Mouse (Mus musculus): Measurements from ENCODE around the gene Snrpd3. TPM values are rescaled to one million over a fixed set of nuclear protein-coding genes. Genes with fewer than 3 reads are reported as not detected.
"Not testable (repeated sequence)": the region's sequence is repeated elsewhere in the genome, so short reads cannot be mapped to it uniquely, and the experiment has no call there.

Snrpd3 gene
- polyA plus RNA-seq, 1 experiment from 2014 or later = 68.7 TPM

- no peak overlapping the region for H3K4me2 ChIP-seq
- no peak overlapping the region for H3K4me3 ChIP-seq (replicated peaks)
- 0 out of 2 replicates have a peak, but pooled peaks cover 4% of the 10 kb centered on the region for H3K4me1 ChIP-seq (replicated peaks)
- H3K9me3 ChIP-seq (replicated peaks) = no peaks in the 10 kb centered on the region
- WGBS (ENCODE audit: insufficient replicate concordance) = 42% methylated on average over 9 of the region's 9 CpGs
- no peaks in the 10 kb centered on the region for H3K36me3 ChIP-seq (replicated peaks)
- no peak overlapping the region for H3K27ac ChIP-seq (replicated peaks)
- no peak for ATAC-seq (ENCODE audit: insufficient read depth)
- H3K27me3 ChIP-seq = no peaks in the 10 kb centered on the region
- no peak overlapping the region for H3K9ac ChIP-seq
Measured at GRCm38 (mm10) chr10:75486086-75486979, 31.0 kb upstream of the Snrpd3 start.

- Histone ChIP-seq H3K4me1 (replicated peaks) (0 out of 2 replicates have a peak, but pooled peaks cover 4% of the 10 kb centered on the region), H3K36me3 (replicated peaks) (no peaks in the 10 kb centered on the region), H3K27ac (replicated peaks) (no peak overlapping the region), H3K9me3 (replicated peaks) (no peaks in the 10 kb centered on the region), H3K27me3 (no peaks in the 10 kb centered on the region), H3K4me3 (replicated peaks) (no peak overlapping the region), H3K9ac (no peak overlapping the region), H3K4me2 (no peak overlapping the region)
- ATAC-seq (ENCODE audit: insufficient read depth) = no peak
- 44% methylated on average over 3 of the region's 3 CpGs for WGBS (ENCODE audit: insufficient replicate concordance)
Measured at GRCm38 (mm10) chr10:75487131-75487530, 30.2 kb upstream of the Snrpd3 start.

GRCm38 (mm10) chr10:75489522-75489921 is 27.8 kb upstream of the Snrpd3 start:
- WGBS (ENCODE audit: insufficient replicate concordance) = 52% methylated on average over 2 of the region's 2 CpGs
- no peaks in the 10 kb centered on the region for H3K9me3 ChIP-seq (replicated peaks)
- H3K27me3 ChIP-seq = no peaks in the 10 kb centered on the region
- no peak for ATAC-seq (ENCODE audit: insufficient read depth)
- no peak overlapping the region for H3K4me3 ChIP-seq (replicated peaks)
- 0 out of 2 replicates have a peak, but pooled peaks cover 4% of the 10 kb centered on the region for H3K4me1 ChIP-seq (replicated peaks)
- H3K36me3 ChIP-seq (replicated peaks) = no peaks in the 10 kb centered on the region
- no peak overlapping the region for H3K9ac ChIP-seq
- no peak overlapping the region for H3K27ac ChIP-seq (replicated peaks)
- H3K4me2 ChIP-seq = no peak overlapping the region

GRCm38 (mm10) chr10:75490731-75491130 is 26.6 kb upstream of the Snrpd3 start:
- Histone ChIP-seq H3K36me3 (replicated peaks) (no peaks in the 10 kb centered on the region), H3K4me1 (replicated peaks) (peaks cover 4% of the 10 kb centered on the region; the same call in 1 of the 2 replicates), H3K9me3 (replicated peaks) (no peaks in the 10 kb centered on the region), H3K4me3 (replicated peaks) (no peak overlapping the region), H3K4me2 (no peak overlapping the region), H3K27ac (replicated peaks) (no peak overlapping the region), H3K27me3 (no peaks in the 10 kb centered on the region), H3K9ac (no peak overlapping the region)
- 55% methylated on average over 2 of the region's 2 CpGs for WGBS (ENCODE audit: insufficient replicate concordance)
- no peak for ATAC-seq (ENCODE audit: insufficient read depth)

- 50% methylated on average over 3 of the region's 3 CpGs for WGBS (ENCODE audit: insufficient replicate concordance)
- Histone ChIP-seq H3K4me1 (replicated peaks) (no peaks in the 10 kb centered on the region; the same call in 1 of the 2 replicates), H3K4me3 (replicated peaks) (no peak overlapping the region), H3K27ac (replicated peaks) (no peak overlapping the region), H3K27me3 (no peaks in the 10 kb centered on the region), H3K9me3 (replicated peaks) (no peaks in the 10 kb centered on the region), H3K9ac (no peak overlapping the region), H3K36me3 (replicated peaks) (no peaks in the 10 kb centered on the region), H3K4me2 (no peak overlapping the region)
- no peak for ATAC-seq (ENCODE audit: insufficient read depth)
Measured at GRCm38 (mm10) chr10:75491234-75491935, 26.0 kb upstream of the Snrpd3 start.

- no peak for ATAC-seq (ENCODE audit: insufficient read depth)
- no peaks in the 10 kb centered on the region for H3K36me3 ChIP-seq (replicated peaks)
- H3K4me3 ChIP-seq (replicated peaks) = no peak overlapping the region
- H3K27ac ChIP-seq (replicated peaks) = no peak overlapping the region
- H3K4me2 ChIP-seq = no peak overlapping the region
- no peaks in the 10 kb centered on the region for H3K9me3 ChIP-seq (replicated peaks)
- no peak overlapping the region for H3K9ac ChIP-seq
- H3K27me3 ChIP-seq = no peaks in the 10 kb centered on the region
- no peaks in the 10 kb centered on the region; the same call in 1 of the 2 replicates for H3K4me1 ChIP-seq (replicated peaks)
- 2% methylated on average over 2 of the region's 2 CpGs for WGBS (ENCODE audit: insufficient replicate concordance)
Measured at GRCm38 (mm10) chr10:75491936-75492262, 25.5 kb upstream of the Snrpd3 start.

GRCm38 (mm10) chr10:75495304-75495703 is 22.0 kb upstream of the Snrpd3 start:
- Histone ChIP-seq H3K27ac (replicated peaks) (no peak overlapping the region), H3K27me3 (no peaks in the 10 kb centered on the region), H3K36me3 (replicated peaks) (no peaks in the 10 kb centered on the region), H3K9ac (no peak overlapping the region), H3K4me1 (replicated peaks) (peaks cover 8% of the 10 kb centered on the region), H3K4me3 (replicated peaks) (no peak overlapping the region), H3K4me2 (no peak overlapping the region), H3K9me3 (replicated peaks) (no peaks in the 10 kb centered on the region)
- 26% methylated on average over 6 of the region's 6 CpGs for WGBS (ENCODE audit: insufficient replicate concordance)
- ATAC-seq (ENCODE audit: insufficient read depth) = no peak

- Histone ChIP-seq H3K27ac (replicated peaks) (no peak overlapping the region), H3K9ac (no peak overlapping the region), H3K36me3 (replicated peaks) (no peaks in the 10 kb centered on the region)
Measured at GRCm38 (mm10) chr10:75495921-75496320, 21.4 kb upstream of the Snrpd3 start.

GRCm38 (mm10) chr10:75499214-75499613 is 18.1 kb upstream of the Snrpd3 start:
- peaks cover 22% of the 10 kb centered on the region for H3K36me3 ChIP-seq (replicated peaks)
- H3K4me1 ChIP-seq (replicated peaks) = peaks cover 15% of the 10 kb centered on the region
- not testable (repeated sequence) for H3K9ac ChIP-seq; H3K27ac ChIP-seq (replicated peaks); H3K27me3 ChIP-seq; H3K4me2 ChIP-seq; H3K4me3 ChIP-seq (replicated peaks); H3K9me3 ChIP-seq (replicated peaks); ATAC-seq (ENCODE audit: insufficient read depth)
- 52% methylated on average over 7 of the region's 7 CpGs for WGBS (ENCODE audit: insufficient replicate concordance)

More at GRCm38 (mm10) chr10:75495921-75496320, 21.4 kb upstream of the Snrpd3 start:
- Histone ChIP-seq H3K4me3 (replicated peaks) (no peak overlapping the region), H3K4me1 (replicated peaks) (peaks cover 15% of the 10 kb centered on the region), H3K9me3 (replicated peaks) (no peaks in the 10 kb centered on the region), H3K4me2 (no peak overlapping the region), H3K27me3 (no peaks in the 10 kb centered on the region)
- no peak for ATAC-seq (ENCODE audit: insufficient read depth)

GRCm38 (mm10) chr10:75499791-75500190 is 17.6 kb upstream of the Snrpd3 start:
- Histone ChIP-seq H3K36me3 (replicated peaks) (peaks cover 25% of the 10 kb centered on the region), H3K4me2 (peak overlapping the region; percentile 35), H3K27me3 (no peaks in the 10 kb centered on the region), H3K4me1 (replicated peaks) (peaks cover 18% of the 10 kb centered on the region), H3K4me3 (replicated peaks) (no peak overlapping the region; the same call in 1 of the 2 replicates), H3K9ac (no peak overlapping the region; the same call in 1 of the 2 replicates), H3K9me3 (replicated peaks) (no peaks in the 10 kb centered on the region), H3K27ac (replicated peaks) (0 out of 2 replicates have a peak overlapping the region, but pooled peaks have one; percentile 38)
- peak; percentile 8; the same call in 1 of the 2 replicates for ATAC-seq (ENCODE audit: insufficient read depth)
- WGBS (ENCODE audit: insufficient replicate concordance) = 44% methylated on average over 3 of the region's 3 CpGs

- Histone ChIP-seq H3K9me3 (replicated peaks) (no peaks in the 10 kb centered on the region), H3K27ac (replicated peaks) (peak overlapping the region; percentile 55; the same call in 1 of the 2 replicates), H3K4me1 (replicated peaks) (peaks cover 24% of the 10 kb centered on the region), H3K36me3 (replicated peaks) (peaks cover 29% of the 10 kb centered on the region), H3K27me3 (no peaks in the 10 kb centered on the region), H3K4me2 (peak overlapping the region; percentile 35), H3K4me3 (replicated peaks) (no peak overlapping the region), H3K9ac (no peak overlapping the region)
- 36% methylated on average over 7 of the region's 7 CpGs for WGBS (ENCODE audit: insufficient replicate concordance)
- peak; percentile 70 for ATAC-seq (ENCODE audit: insufficient read depth)
Measured at GRCm38 (mm10) chr10:75500345-75500744, 17.0 kb upstream of the Snrpd3 start.

All from liver, embryonic 15.5 days (tissue).